Mouse (Mus musculus) stomach, embryonic 16.5 days (tissue): ENCODE measurements around the gene Pias4. TPM values are rescaled to one million over a fixed set of nuclear protein-coding genes. Genes with fewer than 3 reads are reported as not detected.

Source experiments
- ATAC-seq: fragments of 200-750 bp; cut with Nextera tagmentation; 2 replicates; pipeline ENCODE4 v1.8.0; 2017; ENCODE audit warnings: moderate number of reproducible peaks, moderate TSS enrichment; ENCODE audit not compliant: insufficient read depth, low FRiP score
- H3K27ac ChIP-seq: fragments of 300-500 bp; sonication (generic); 2 replicates; pipeline ENCODE4 v1.5.1; 2014; ENCODE audit warnings: low read length
- H3K27me3 ChIP-seq: fragments of 300-500 bp; sonication (generic); 2 replicates; pipeline ENCODE4 v1.6.1; 2014; ENCODE audit warnings: low read length, control low read depth, mixed read lengths; ENCODE audit not compliant: control insufficient read depth, insufficient read depth
- H3K36me3 ChIP-seq: fragments of 300-500 bp; sonication (generic); 2 replicates; pipeline ENCODE4 v1.6.1; 2014; ENCODE audit warnings: low read length; ENCODE audit not compliant: control insufficient read depth, insufficient read depth
- H3K4me1 ChIP-seq: fragments of 300-500 bp; sonication (generic); 2 replicates; pipeline ENCODE4 v1.6.1; 2014; ENCODE audit warnings: low read length, control low read depth, mixed read lengths; ENCODE audit not compliant: control insufficient read depth, insufficient read depth
- H3K4me2 ChIP-seq: fragments of 300-500 bp; sonication (generic); 2 replicates; pipeline ENCODE4 v1.6.1; 2014; ENCODE audit warnings: low read depth, low read length, mixed read lengths
- H3K4me3 ChIP-seq: fragments of 300-500 bp; sonication (generic); replicated peaks from 2 replicates; pipeline ENCODE4 v1.5.1; 2014; ENCODE audit warnings: mild to moderate bottlenecking, low read length
- H3K9ac ChIP-seq: fragments of 300-500 bp; sonication (generic); 2 replicates; pipeline ENCODE4 v1.6.1; 2014; ENCODE audit warnings: low read length
- H3K9me3 ChIP-seq: fragments of 300-500 bp; sonication (generic); replicated peaks from 2 replicates; pipeline ENCODE4 v1.6.1; 2016; ENCODE audit warnings: low read length, control low read depth; ENCODE audit not compliant: control insufficient read depth
- WGBS: fragments of 180-500 bp; shearing (Covaris S2); extraction: QIAGEN DNeasy Blood & Tissue Kit; methylation state at CpG from one replicate; pipeline ENCODE4 v1.1.7; 2014; 5-methylcytosine and 5-hydroxymethylcytosine counted together
- polyA plus RNA-seq: library from polyadenylated mRNA; unstranded; fragments of >200 nt; fragmentation: Nextera tagmentation; extraction: Ambion mirVana; gene quantifications from 2 replicates; pipeline ENCODE4 v1.2.1, GENCODE M21; 2015

Gene Pias4
- polyA plus RNA-seq, 1 experiment from 2014 or later, result 34.8 TPM

- Histone ChIP-seq H3K27me3 (no peaks in the 10 kb centered on the region), H3K9ac (peak overlapping the region; percentile 58), H3K4me1 (peaks cover 35% of the 10 kb centered on the region), H3K36me3 (peaks cover 55% of the 10 kb centered on the region), H3K9me3 (no peaks in the 10 kb centered on the region), H3K4me2 (peak overlapping the region; percentile 46), H3K27ac (peak overlapping the region; percentile 88), H3K4me3 (peak overlapping the region; percentile 25)
- WGBS, result 82% methylated on average over 6 of the region's 6 CpGs
- ATAC-seq, result no peak
These were observed 22.4 kb downstream of the Pias4 start for GRCm38 (mm10) chr10:81145307-81145706.

GRCm38 (mm10) chr10:81144667-81145066 is 23.1 kb downstream of the Pias4 start:
- Histone ChIP-seq H3K9ac (no peak overlapping the region), H3K4me2 (no peak overlapping the region), H3K36me3 (peaks cover 52% of the 10 kb centered on the region), H3K9me3 (no peaks in the 10 kb centered on the region), H3K27me3 (no peaks in the 10 kb centered on the region), H3K4me1 (peaks cover 42% of the 10 kb centered on the region), H3K27ac (peak overlapping the region; percentile 88), H3K4me3 (no peak overlapping the region)
- ATAC-seq, result no peak
- WGBS, result 92% methylated on average over 27 of the region's 27 CpGs

GRCm38 (mm10) chr10:81143845-81144437 is 23.8 kb downstream of the Pias4 start:
- 94% methylated on average over 52 of the region's 52 CpGs for WGBS
- H3K4me3 ChIP-seq, result no peak overlapping the region
- peaks cover 49% of the 10 kb centered on the region for H3K4me1 ChIP-seq
- H3K4me2 ChIP-seq, result no peak overlapping the region
- H3K9ac ChIP-seq, result no peak overlapping the region
- no peaks in the 10 kb centered on the region for H3K9me3 ChIP-seq
- H3K27ac ChIP-seq, result peak overlapping the region; percentile 64
- ATAC-seq, result no peak
- peaks cover 48% of the 10 kb centered on the region for H3K36me3 ChIP-seq
- no peaks in the 10 kb centered on the region for H3K27me3 ChIP-seq

- Histone ChIP-seq H3K36me3 (peaks cover 41% of the 10 kb centered on the region), H3K4me2 (peak overlapping the region; percentile 98; the same call in 1 of the 2 replicates), H3K27me3 (no peaks in the 10 kb centered on the region), H3K9ac (peak overlapping the region; percentile 56), H3K27ac (peak overlapping the region; percentile 94), H3K9me3 (no peaks in the 10 kb centered on the region), H3K4me3 (no peak overlapping the region), H3K4me1 (peaks cover 55% of the 10 kb centered on the region)
- 83% methylated on average over 7 of the region's 7 CpGs for WGBS
- no peak for ATAC-seq
These were observed 24.5 kb downstream of the Pias4 start for GRCm38 (mm10) chr10:81143157-81143633.

- Histone ChIP-seq H3K36me3 (peaks cover 36% of the 10 kb centered on the region), H3K4me3 (peak overlapping the region; percentile 89; the same call in 1 of the 2 replicates), H3K9me3 (no peaks in the 10 kb centered on the region), H3K27ac (peak overlapping the region; percentile 94), H3K9ac (peak overlapping the region; percentile 56), H3K27me3 (no peaks in the 10 kb centered on the region), H3K4me2 (peak overlapping the region; percentile 98), H3K4me1 (peaks cover 55% of the 10 kb centered on the region)
- 71% methylated on average over 5 of the region's 5 CpGs for WGBS
- no peak for ATAC-seq
These were observed 25.2 kb downstream of the Pias4 start for GRCm38 (mm10) chr10:81142551-81142981.

GRCm38 (mm10) chr10:81141455-81142210 is 26.1 kb downstream of the Pias4 start:
- ATAC-seq, result no peak
- H3K4me2 ChIP-seq, result peak overlapping the region; percentile 98
- peaks cover 29% of the 10 kb centered on the region for H3K36me3 ChIP-seq
- peak overlapping the region; percentile 89 for H3K4me3 ChIP-seq
- peak overlapping the region; percentile 94 for H3K27ac ChIP-seq
- peak overlapping the region; percentile 91 for H3K9ac ChIP-seq
- 68% methylated on average over 7 of the region's 7 CpGs for WGBS
- H3K27me3 ChIP-seq, result no peaks in the 10 kb centered on the region
- peaks cover 55% of the 10 kb centered on the region for H3K4me1 ChIP-seq
- no peaks in the 10 kb centered on the region for H3K9me3 ChIP-seq

- H3K4me2 ChIP-seq, result peak overlapping the region; percentile 98
- peaks cover 49% of the 10 kb centered on the region for H3K4me1 ChIP-seq
These were observed 26.8 kb downstream of the Pias4 start for GRCm38 (mm10) chr10:81140717-81141454.

GRCm38 (mm10) chr10:81140005-81140404 is 27.7 kb downstream of the Pias4 start:
- whole genome bisulfite sequencing, result 31% methylated on average over 8 of the region's 8 CpGs
- H3K4me2 ChIP-seq, result peak overlapping the region; percentile 98
- H3K9ac ChIP-seq, result peak overlapping the region; percentile 91

More at GRCm38 (mm10) chr10:81140717-81141454, 26.8 kb downstream of the Pias4 start:
- H3K27me3 ChIP-seq, result no peaks in the 10 kb centered on the region
- 34% methylated on average over 10 of the region's 10 CpGs for WGBS
- H3K9ac ChIP-seq, result peak overlapping the region; percentile 91
- peaks cover 23% of the 10 kb centered on the region for H3K36me3 ChIP-seq
- H3K9me3 ChIP-seq, result no peaks in the 10 kb centered on the region
- H3K27ac ChIP-seq, result peak overlapping the region; percentile 94
- no peak for ATAC-seq
- peak overlapping the region; percentile 89 for H3K4me3 ChIP-seq

More at GRCm38 (mm10) chr10:81140005-81140404, 27.7 kb downstream of the Pias4 start:
- Histone ChIP-seq H3K4me3 (peak overlapping the region; percentile 89), H3K36me3 (peaks cover 16% of the 10 kb centered on the region), H3K9me3 (no peaks in the 10 kb centered on the region), H3K4me1 (peaks cover 51% of the 10 kb centered on the region), H3K27me3 (no peaks in the 10 kb centered on the region), H3K27ac (peak overlapping the region; percentile 94)
- no peak for ATAC-seq
